Mouse (Mus musculus): ENCODE measurements at regions not wholly inside any gene's neighbourhood (a gene's known extent, or its start where the extent isn't known, plus 50 kb on each side); places are given as distances from the start of the nearest gene placed in this dataset.

DNA sequence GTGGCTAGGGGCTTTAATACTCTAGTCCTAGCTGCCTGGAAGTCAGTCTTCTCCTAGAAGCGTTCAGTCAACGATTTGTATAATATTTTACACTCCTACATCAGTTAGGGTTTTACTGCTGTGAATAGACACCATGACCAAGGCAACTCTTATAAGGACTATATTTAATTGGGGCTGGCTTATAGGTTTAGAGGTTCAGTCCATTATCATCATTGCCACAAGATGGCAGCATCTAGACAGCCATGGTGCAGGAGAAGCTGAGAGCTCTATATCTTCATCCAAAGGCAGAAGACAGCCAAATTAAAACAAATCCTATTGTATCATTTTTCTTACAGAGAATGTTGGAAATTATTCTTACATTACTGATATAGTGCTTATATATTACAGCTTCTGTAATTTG is 167.0 kb upstream of the Ndn start:
- DNase-seq (ENCODE audit: low spot score) (no peak), ATAC-seq (ENCODE audit: insufficient read depth, low read depth) (no peak)
- Histone ChIP-seq H3K4me1 (ENCODE audit: control insufficient read depth, insufficient read depth) (no peaks in the 10 kb centered on the region), H3K9ac (replicated peaks; ENCODE audit: low read depth, low read length) (no peak overlapping the region), H3K36me3 (replicated peaks; ENCODE audit: control insufficient read depth, insufficient read depth, low read length) (no peaks in the 10 kb centered on the region), H3K27me3 (ENCODE audit: control insufficient read depth, insufficient read depth, low read length) (no peaks in the 10 kb centered on the region), H3K27ac (ENCODE audit: low read depth) (no peak overlapping the region), H3K4me2 (ENCODE audit: low read depth, low read length) (no peak overlapping the region), H3K4me3 (ENCODE audit: low read depth, low read length) (no peak overlapping the region), H3K9me3 (replicated peaks; ENCODE audit: control insufficient read depth, low read length) (no peaks in the 10 kb centered on the region)
- TF ChIP-seq EP300 (IDR thresholded peaks at IDR 0.05; ENCODE audit: low read depth) (no peak), CTCF (IDR thresholded peaks at IDR 0.05; ENCODE audit: low read depth) (no peak)
- WGBS, result 51% methylated on average over 2 of the region's 2 CpGs

DNA sequence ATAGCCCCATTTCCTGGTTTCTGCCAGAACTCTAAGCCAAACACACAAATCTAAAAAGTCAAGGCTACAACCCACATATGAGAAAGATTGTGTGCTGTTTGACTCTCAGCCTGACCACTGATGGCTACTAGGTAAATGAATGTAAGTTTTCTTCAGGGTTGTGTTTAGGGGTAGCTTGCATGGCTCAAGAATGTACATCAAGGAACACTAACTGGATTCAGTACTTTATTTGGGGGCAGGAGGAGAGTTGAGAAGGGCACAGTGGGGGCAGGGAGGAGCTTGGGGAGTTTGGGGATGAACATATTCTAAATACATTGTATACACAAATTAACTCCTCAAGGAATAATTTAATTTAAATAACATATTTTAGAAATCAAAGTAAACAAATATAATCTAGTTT is 137.8 kb upstream of the Ndn start:
- no peak for TF ChIP-seq EP300 (IDR thresholded peaks at IDR 0.05; ENCODE audit: low read depth)
- TF ChIP-seq CTCF (IDR thresholded peaks at IDR 0.05; ENCODE audit: low read depth), result no peak
- H3K27ac ChIP-seq (ENCODE audit: low read depth), result no peak overlapping the region
- no peak for DNase-seq (ENCODE audit: low spot score)
- H3K4me1 ChIP-seq (ENCODE audit: control insufficient read depth, insufficient read depth), result no peaks in the 10 kb centered on the region
- no peak for ATAC-seq (ENCODE audit: insufficient read depth, low read depth)
- H3K27me3 ChIP-seq (ENCODE audit: control insufficient read depth, insufficient read depth, low read length), result no peaks in the 10 kb centered on the region
- no peak overlapping the region for H3K4me3 ChIP-seq (ENCODE audit: low read depth, low read length)
- H3K36me3 ChIP-seq (replicated peaks; ENCODE audit: control insufficient read depth, insufficient read depth, low read length), result no peaks in the 10 kb centered on the region
- H3K4me2 ChIP-seq (ENCODE audit: low read depth, low read length), result no peak overlapping the region
- H3K9ac ChIP-seq (replicated peaks; ENCODE audit: low read depth, low read length), result no peak overlapping the region
- no peaks in the 10 kb centered on the region for H3K9me3 ChIP-seq (replicated peaks; ENCODE audit: control insufficient read depth, low read length)

DNA sequence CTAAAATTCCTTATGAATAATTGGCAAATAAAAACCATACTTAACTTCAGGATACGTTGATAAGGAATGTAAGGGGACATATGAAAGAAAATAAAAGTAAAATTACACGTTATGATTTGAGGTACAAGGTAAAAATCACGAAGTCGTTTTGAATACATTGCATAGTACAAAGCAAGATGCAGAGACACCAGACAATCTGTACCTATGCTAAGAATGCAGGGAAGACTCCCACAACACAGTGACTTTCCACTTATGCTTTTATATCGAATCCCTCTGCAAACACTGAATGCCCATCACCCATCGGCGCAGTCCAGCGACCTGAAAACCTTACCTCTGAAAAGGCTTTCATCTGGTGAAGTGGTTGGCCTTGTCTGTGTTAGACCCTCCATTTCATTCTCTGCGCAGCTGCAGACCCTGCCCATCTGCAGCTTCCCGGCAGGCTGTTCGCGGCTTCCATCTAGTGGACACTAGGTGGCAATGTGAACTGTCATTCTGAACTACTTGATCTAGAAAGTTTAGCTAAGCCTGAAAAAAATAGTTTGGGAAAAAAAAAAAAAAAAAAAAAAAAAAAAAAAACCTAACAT is 137.2 kb upstream of the Ndn start:
- Histone ChIP-seq H3K4me3 (ENCODE audit: low read depth, low read length) (peak overlapping the region; percentile 41), H3K4me2 (ENCODE audit: low read depth, low read length) (peak overlapping the region; percentile 50), H3K27me3 (ENCODE audit: control insufficient read depth, insufficient read depth, low read length) (no peaks in the 10 kb centered on the region), H3K4me1 (ENCODE audit: control insufficient read depth, insufficient read depth) (no peaks in the 10 kb centered on the region), H3K36me3 (replicated peaks; ENCODE audit: control insufficient read depth, insufficient read depth, low read length) (no peaks in the 10 kb centered on the region), H3K9me3 (replicated peaks; ENCODE audit: control insufficient read depth, low read length) (no peaks in the 10 kb centered on the region), H3K9ac (replicated peaks; ENCODE audit: low read depth, low read length) (no peak overlapping the region), H3K27ac (ENCODE audit: low read depth) (no peak overlapping the region)
- TF ChIP-seq CTCF (IDR thresholded peaks at IDR 0.05; ENCODE audit: low read depth) (peak; percentile 49), EP300 (IDR thresholded peaks at IDR 0.05; ENCODE audit: low read depth) (no peak)
- ATAC-seq (ENCODE audit: insufficient read depth, low read depth), result no peak; the same call in 1 of the 2 replicates
- 28% methylated on average over 12 of the region's 12 CpGs for WGBS
- peak; percentile 60 for DNase-seq (ENCODE audit: low spot score)

DNA sequence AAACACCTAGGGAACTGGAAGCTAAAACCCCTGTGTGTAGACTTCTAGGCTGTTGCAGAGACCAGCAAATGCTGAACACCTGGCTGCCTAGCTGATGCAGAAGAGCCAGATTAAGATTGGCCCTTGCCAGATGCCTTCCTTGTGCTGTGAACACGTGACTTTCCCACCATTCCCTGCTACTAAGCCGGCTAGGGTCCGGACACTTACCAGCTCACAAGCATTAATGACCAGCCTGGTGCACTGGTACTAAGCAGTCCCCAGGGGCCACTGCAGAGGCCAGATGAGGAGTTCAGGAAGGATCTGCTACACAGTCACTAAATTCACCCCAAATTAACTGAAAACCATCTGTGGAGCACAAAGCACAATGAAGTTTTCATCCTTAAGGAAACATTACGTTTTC is 121.2 kb upstream of the Ndn start:
- no peaks in the 10 kb centered on the region for H3K9me3 ChIP-seq (replicated peaks; ENCODE audit: control insufficient read depth, low read length)
- H3K4me2 ChIP-seq (ENCODE audit: low read depth, low read length), result no peak overlapping the region
- no peaks in the 10 kb centered on the region for H3K36me3 ChIP-seq (replicated peaks; ENCODE audit: control insufficient read depth, insufficient read depth, low read length)
- no peak for TF ChIP-seq EP300 (IDR thresholded peaks at IDR 0.05; ENCODE audit: low read depth)
- H3K4me1 ChIP-seq (ENCODE audit: control insufficient read depth, insufficient read depth), result no peaks in the 10 kb centered on the region
- H3K27me3 ChIP-seq (ENCODE audit: control insufficient read depth, insufficient read depth, low read length), result no peaks in the 10 kb centered on the region
- no peak overlapping the region for H3K27ac ChIP-seq (ENCODE audit: low read depth)
- DNase-seq (ENCODE audit: low spot score), result no peak
- no peak for ATAC-seq (ENCODE audit: insufficient read depth, low read depth)
- 23% methylated on average over 4 of the region's 4 CpGs for WGBS
- H3K4me3 ChIP-seq (ENCODE audit: low read depth, low read length), result no peak overlapping the region
- H3K9ac ChIP-seq (replicated peaks; ENCODE audit: low read depth, low read length), result no peak overlapping the region

DNA sequence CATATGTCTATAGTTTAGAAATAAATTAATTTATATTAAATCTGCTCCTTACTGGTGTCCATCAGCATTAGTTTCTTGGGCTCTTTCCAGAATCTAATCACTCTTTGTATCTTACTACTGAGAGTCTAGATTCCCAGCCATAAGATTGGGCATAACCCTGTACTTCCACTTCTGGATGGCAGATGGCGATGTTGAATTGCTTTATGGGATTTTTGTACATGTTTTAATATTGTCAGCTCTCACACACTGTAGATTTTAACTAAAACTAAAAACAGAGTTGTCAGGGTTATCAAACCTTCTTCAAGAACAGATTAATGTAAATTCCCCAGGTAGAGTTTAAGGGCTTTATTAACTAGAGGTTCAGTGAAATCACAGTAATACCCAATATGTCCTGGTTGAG is 118.6 kb upstream of the Ndn start:
- H3K27ac ChIP-seq (ENCODE audit: low read depth), result no peak overlapping the region
- no peaks in the 10 kb centered on the region for H3K9me3 ChIP-seq (replicated peaks; ENCODE audit: control insufficient read depth, low read length)
- H3K4me2 ChIP-seq (ENCODE audit: low read depth, low read length), result no peak overlapping the region
- DNase-seq (ENCODE audit: low spot score) (no peak), ATAC-seq (ENCODE audit: insufficient read depth, low read depth) (no peak)
- no peaks in the 10 kb centered on the region for H3K36me3 ChIP-seq (replicated peaks; ENCODE audit: control insufficient read depth, insufficient read depth, low read length)
- H3K4me1 ChIP-seq (ENCODE audit: control insufficient read depth, insufficient read depth), result no peaks in the 10 kb centered on the region
- no peaks in the 10 kb centered on the region for H3K27me3 ChIP-seq (ENCODE audit: control insufficient read depth, insufficient read depth, low read length)
- no peak overlapping the region for H3K4me3 ChIP-seq (ENCODE audit: low read depth, low read length)
- TF ChIP-seq CTCF (IDR thresholded peaks at IDR 0.05; ENCODE audit: low read depth), result peak; percentile 54
- TF ChIP-seq EP300 (IDR thresholded peaks at IDR 0.05; ENCODE audit: low read depth), result no peak
- 0% methylated on average over 1 of the region's 1 CpGs for WGBS
- H3K9ac ChIP-seq (replicated peaks; ENCODE audit: low read depth, low read length), result no peak overlapping the region

DNA sequence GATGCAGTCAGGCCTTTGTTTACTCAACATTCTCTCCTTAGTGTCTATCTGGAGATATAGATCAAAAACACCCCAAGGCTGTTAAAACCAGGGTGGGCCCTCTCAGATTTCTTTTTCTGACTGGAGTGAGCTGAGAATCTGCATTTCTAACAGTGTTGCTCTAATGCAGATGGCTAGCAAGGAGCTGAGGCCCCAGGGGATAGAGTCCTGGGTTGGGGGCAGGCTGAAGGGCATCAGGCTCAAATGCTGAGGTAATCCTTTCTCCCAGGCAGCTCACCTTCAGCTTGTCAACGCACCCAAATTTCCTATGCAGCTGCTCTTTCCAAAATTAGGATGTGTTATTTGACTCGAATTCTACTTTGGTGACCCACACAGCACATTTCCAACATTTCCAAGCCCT is 115.7 kb upstream of the Ndn start:
- H3K27ac ChIP-seq (ENCODE audit: low read depth), result no peak overlapping the region
- no peaks in the 10 kb centered on the region for H3K27me3 ChIP-seq (ENCODE audit: control insufficient read depth, insufficient read depth, low read length)
- peak overlapping the region; percentile 22 for H3K4me3 ChIP-seq (ENCODE audit: low read depth, low read length)
- TF ChIP-seq EP300 (IDR thresholded peaks at IDR 0.05; ENCODE audit: low read depth), result no peak
- no peak for TF ChIP-seq CTCF (IDR thresholded peaks at IDR 0.05; ENCODE audit: low read depth)
- DNase-seq (ENCODE audit: low spot score) (no peak), ATAC-seq (ENCODE audit: insufficient read depth, low read depth) (no peak)
- H3K4me1 ChIP-seq (ENCODE audit: control insufficient read depth, insufficient read depth), result no peaks in the 10 kb centered on the region
- 2% methylated on average over 2 of the region's 2 CpGs for WGBS
- no peak overlapping the region for H3K9ac ChIP-seq (replicated peaks; ENCODE audit: low read depth, low read length)
- H3K4me2 ChIP-seq (ENCODE audit: low read depth, low read length), result peak overlapping the region; percentile 53
- H3K36me3 ChIP-seq (replicated peaks; ENCODE audit: control insufficient read depth, insufficient read depth, low read length), result no peaks in the 10 kb centered on the region
- no peaks in the 10 kb centered on the region for H3K9me3 ChIP-seq (replicated peaks; ENCODE audit: control insufficient read depth, low read length)
